Mouse (Mus musculus) thymus, adult 2 months (tissue): ENCODE data around the gene Atf3. TPM values are rescaled to one million over a fixed set of nuclear protein-coding genes. Genes with fewer than 3 reads are reported as not detected.

Source experiments
- DNase-seq: peaks from one replicate; pipeline ENCODE4 v3.0.0; 2021
- H3K27ac ChIP-seq: fragments of 200-500 bp; 2 replicates; pipeline ENCODE4 v1.5.1; 2012; ENCODE audit warnings: low read length, control low read depth; ENCODE audit not compliant: control insufficient read depth, insufficient read depth
- H3K27me3 ChIP-seq: fragments of 200-500 bp; 2 replicates; pipeline ENCODE4 v1.6.1; 2012; ENCODE audit warnings: mild to moderate bottlenecking, low read length, moderate library complexity, mixed read lengths; ENCODE audit not compliant: control insufficient read depth, insufficient read depth
- H3K36me3 ChIP-seq: fragments of 200-500 bp; 2 replicates; pipeline ENCODE4 v1.6.1; 2012; ENCODE audit warnings: mild to moderate bottlenecking, low read length, moderate library complexity; ENCODE audit not compliant: control insufficient read depth, insufficient read depth
- H3K4me1 ChIP-seq: fragments of 200-500 bp; replicated peaks from 2 replicates; pipeline ENCODE4 v1.6.1; 2012; ENCODE audit warnings: low read length; ENCODE audit not compliant: control insufficient read depth, insufficient read depth
- H3K4me3 ChIP-seq: fragments of 200-500 bp; 2 replicates; pipeline ENCODE4 v1.5.1; 2012; ENCODE audit warnings: mild to moderate bottlenecking, low read length, control low read depth, moderate library complexity; ENCODE audit not compliant: control insufficient read depth, insufficient read depth
- CTCF ChIP-seq: fragments of 200-500 bp; IDR thresholded peaks from 2 replicates; pipeline ENCODE4 v1.5.1; 2012; ENCODE audit warnings: mild to moderate bottlenecking, control low read depth, low read length, moderate library complexity, borderline replicate concordance; ENCODE audit not compliant: control insufficient read depth, poor library complexity, insufficient read depth; ENCODE audit errors: extremely low read depth
- POLR2A ChIP-seq: fragments of 200-500 bp; IDR thresholded peaks from 2 replicates; pipeline ENCODE4 v1.6.1; 2012; ENCODE audit warnings: mild to moderate bottlenecking, low read length, control low read depth, moderate library complexity; ENCODE audit not compliant: control insufficient read depth, poor library complexity, insufficient read depth; ENCODE audit errors: extremely low read depth
- WGBS: fragments of 180-500 bp; shearing (Covaris S2); methylation state at CpG from one replicate; pipeline ENCODE4 v1.1.7; 2018; 5-methylcytosine and 5-hydroxymethylcytosine counted together
- polyA plus RNA-seq: library from polyadenylated mRNA; depleted of rRNA; stranded (reverse); fragments of >200 nt; gene quantifications from 2 replicates; pipeline ENCODE4 v1.2.3, GENCODE M21; 2012

The Atf3 gene
- polyA plus RNA-seq, 1 experiment = 4.2 TPM

DNA sequence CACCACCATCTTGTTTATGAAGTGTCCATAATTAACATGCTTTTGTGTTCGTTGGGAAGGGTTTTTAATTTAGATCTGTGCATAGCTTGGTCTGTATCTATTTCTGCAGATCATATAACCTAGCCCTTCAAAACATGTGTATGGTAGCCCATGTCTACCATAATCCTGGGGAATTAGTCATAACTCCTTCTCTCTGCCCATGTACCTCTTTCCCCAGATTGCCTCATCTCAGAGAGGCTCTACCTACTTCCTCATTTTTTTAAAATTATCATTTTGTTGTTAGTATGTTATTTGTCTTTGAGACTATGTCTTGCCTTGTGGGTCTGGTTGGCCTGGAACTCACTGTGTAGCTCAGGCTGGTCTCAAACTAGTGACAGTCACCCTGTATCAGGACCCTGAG, 30.6 kb upstream of the Atf3 start:
- TF ChIP-seq CTCF (no peak), POLR2A (no peak)
- Histone ChIP-seq H3K36me3 (no peaks in the 10 kb centered on the region), H3K27ac (no peak overlapping the region), H3K27me3 (no peaks in the 10 kb centered on the region), H3K4me3 (no peak overlapping the region), H3K4me1 (no peaks in the 10 kb centered on the region)
- no peak for DNase-seq
- 97% methylated on average over 1 of the region's 1 CpGs for WGBS

- no peak for DNase-seq
- H3K27ac ChIP-seq = no peak overlapping the region
- no peaks in the 10 kb centered on the region for H3K36me3 ChIP-seq
- H3K4me3 ChIP-seq = no peak overlapping the region
- no peaks in the 10 kb centered on the region for H3K4me1 ChIP-seq
- 95% methylated on average over 1 of the region's 1 CpGs for WGBS
- TF ChIP-seq CTCF (no peak), POLR2A (no peak)
- no peaks in the 10 kb centered on the region for H3K27me3 ChIP-seq
Measured at GRCm38 (mm10) chr1:191247561-191247960, 29.7 kb upstream of the Atf3 start.

DNA sequence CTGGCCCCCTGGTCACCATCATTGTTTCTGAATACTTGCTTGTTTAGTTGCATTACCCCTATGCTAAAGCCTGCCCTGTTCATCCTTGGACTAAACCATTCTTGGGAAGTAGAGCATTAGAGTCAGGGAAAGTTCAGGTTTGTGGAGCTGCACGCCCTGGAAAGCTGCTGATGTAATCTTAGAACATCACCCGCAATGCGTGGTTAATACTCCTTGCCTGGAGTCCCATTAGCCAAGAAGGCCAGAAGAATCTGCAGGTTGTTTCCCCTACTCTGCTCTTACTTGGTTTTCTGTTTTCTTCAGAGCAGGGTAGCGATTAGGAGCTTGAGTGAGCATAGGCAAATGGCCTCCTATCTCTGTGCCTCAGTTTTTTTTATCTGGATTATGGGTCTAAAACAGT, 26.0 kb upstream of the Atf3 start:
- TF ChIP-seq CTCF (no peak), POLR2A (no peak)
- WGBS = 96% methylated on average over 4 of the region's 4 CpGs

GRCm38 (mm10) chr1:191242065-191242698, 24.3 kb upstream of the Atf3 start:
- no peak for TF ChIP-seq POLR2A
- no peak for TF ChIP-seq CTCF
- no peak for DNase-seq
- Histone ChIP-seq H3K27ac (no peak overlapping the region), H3K4me1 (no peaks in the 10 kb centered on the region), H3K4me3 (no peak overlapping the region), H3K36me3 (no peaks in the 10 kb centered on the region), H3K27me3 (no peaks in the 10 kb centered on the region)
- WGBS = 89% methylated on average over 12 of the region's 12 CpGs

More for the DNA sequence above, 26.0 kb upstream of the Atf3 start:
- no peak overlapping the region for H3K4me3 ChIP-seq
- no peaks in the 10 kb centered on the region for H3K4me1 ChIP-seq
- no peak for DNase-seq
- H3K27ac ChIP-seq = no peak overlapping the region
- H3K27me3 ChIP-seq = no peaks in the 10 kb centered on the region
- no peaks in the 10 kb centered on the region for H3K36me3 ChIP-seq

DNA sequence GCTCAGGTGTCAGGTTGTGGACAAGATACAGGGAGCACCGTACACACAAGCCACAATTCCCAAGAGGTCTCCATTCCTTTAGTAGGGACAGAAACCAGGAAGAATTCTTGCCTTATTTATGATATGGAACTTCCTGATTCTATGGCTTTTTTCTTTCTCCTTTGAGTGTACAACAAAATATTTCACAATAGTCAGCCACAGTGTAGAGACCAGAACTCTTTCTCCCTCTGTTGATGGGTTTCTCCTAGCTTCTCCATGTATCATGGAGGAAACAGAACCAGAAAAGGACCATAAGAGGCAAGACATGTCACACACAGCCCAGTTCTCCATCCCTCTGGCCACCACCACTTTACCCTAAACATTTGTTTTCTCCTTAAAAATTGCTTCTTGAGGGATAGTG, 23.7 kb upstream of the Atf3 start:
- Histone ChIP-seq H3K36me3 (no peaks in the 10 kb centered on the region), H3K27me3 (no peaks in the 10 kb centered on the region), H3K4me1 (no peaks in the 10 kb centered on the region), H3K27ac (no peak overlapping the region), H3K4me3 (no peak overlapping the region)
- DNase-seq = no peak
- TF ChIP-seq POLR2A (no peak), CTCF (no peak)
- 92% methylated on average over 1 of the region's 1 CpGs for WGBS

DNA sequence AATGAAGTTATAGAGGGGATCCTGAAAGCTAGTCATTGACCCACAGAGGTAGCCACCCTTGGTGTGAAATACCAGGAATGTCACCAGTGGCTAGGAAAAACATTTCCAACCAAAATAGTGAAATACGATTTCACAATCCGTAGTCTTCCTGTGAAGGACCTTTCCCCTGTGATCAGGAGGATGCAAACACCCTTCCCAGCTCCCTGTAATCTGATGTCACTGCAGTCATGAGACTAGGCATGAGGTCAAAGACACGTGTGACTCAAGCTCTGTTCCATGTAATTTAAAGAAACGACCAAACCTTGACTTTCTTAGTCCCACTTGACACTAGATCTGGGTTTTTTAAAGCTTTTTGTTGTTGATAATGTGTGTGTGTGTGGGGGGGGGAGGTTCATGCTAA, 21.8 kb upstream of the Atf3 start:
- no peaks in the 10 kb centered on the region for H3K4me1 ChIP-seq
- no peak overlapping the region for H3K4me3 ChIP-seq
- H3K27ac ChIP-seq = no peak overlapping the region
- H3K36me3 ChIP-seq = no peaks in the 10 kb centered on the region
- no peaks in the 10 kb centered on the region for H3K27me3 ChIP-seq
- TF ChIP-seq POLR2A (no peak), CTCF (no peak)
- DNase-seq = no peak
- 92% methylated on average over 4 of the region's 4 CpGs for WGBS
